Mouse (Mus musculus) thymus, adult 2 months (tissue): ENCODE results near the gene Fxyd5. TPM values are rescaled to one million over a fixed set of nuclear protein-coding genes. Genes with fewer than 3 reads are reported as not detected.

Experiments used
- DNase-seq: peaks from one replicate; pipeline ENCODE4 v3.0.0; 2021
- H3K27ac ChIP-seq: fragments of 200-500 bp; 2 replicates; pipeline ENCODE4 v1.5.1; 2012; ENCODE audit warnings: low read length, control low read depth; ENCODE audit not compliant: control insufficient read depth, insufficient read depth
- H3K27me3 ChIP-seq: fragments of 200-500 bp; 2 replicates; pipeline ENCODE4 v1.6.1; 2012; ENCODE audit warnings: mild to moderate bottlenecking, low read length, moderate library complexity, mixed read lengths; ENCODE audit not compliant: control insufficient read depth, insufficient read depth
- H3K36me3 ChIP-seq: fragments of 200-500 bp; 2 replicates; pipeline ENCODE4 v1.6.1; 2012; ENCODE audit warnings: mild to moderate bottlenecking, low read length, moderate library complexity; ENCODE audit not compliant: control insufficient read depth, insufficient read depth
- H3K4me1 ChIP-seq: fragments of 200-500 bp; replicated peaks from 2 replicates; pipeline ENCODE4 v1.6.1; 2012; ENCODE audit warnings: low read length; ENCODE audit not compliant: control insufficient read depth, insufficient read depth
- H3K4me3 ChIP-seq: fragments of 200-500 bp; 2 replicates; pipeline ENCODE4 v1.5.1; 2012; ENCODE audit warnings: mild to moderate bottlenecking, low read length, control low read depth, moderate library complexity; ENCODE audit not compliant: control insufficient read depth, insufficient read depth
- CTCF ChIP-seq: fragments of 200-500 bp; IDR thresholded peaks from 2 replicates; pipeline ENCODE4 v1.5.1; 2012; ENCODE audit warnings: mild to moderate bottlenecking, control low read depth, low read length, moderate library complexity, borderline replicate concordance; ENCODE audit not compliant: control insufficient read depth, poor library complexity, insufficient read depth; ENCODE audit errors: extremely low read depth
- POLR2A ChIP-seq: fragments of 200-500 bp; IDR thresholded peaks from 2 replicates; pipeline ENCODE4 v1.6.1; 2012; ENCODE audit warnings: mild to moderate bottlenecking, low read length, control low read depth, moderate library complexity; ENCODE audit not compliant: control insufficient read depth, poor library complexity, insufficient read depth; ENCODE audit errors: extremely low read depth
- WGBS: fragments of 180-500 bp; shearing (Covaris S2); methylation state at CpG from one replicate; pipeline ENCODE4 v1.1.7; 2018; 5-methylcytosine and 5-hydroxymethylcytosine counted together
- polyA plus RNA-seq: library from polyadenylated mRNA; depleted of rRNA; stranded (reverse); fragments of >200 nt; gene quantifications from 2 replicates; pipeline ENCODE4 v1.2.3, GENCODE M21; 2012; rRNA removed

Fxyd5 gene
- polyA plus RNA-seq, 1 experiment = 283 TPM

GRCm38 (mm10) chr7:30985357-30985756, 56.9 kb downstream of the Fxyd5 start:
- Histone ChIP-seq H3K36me3 (no peaks in the 10 kb centered on the region), H3K4me1 (no peaks in the 10 kb centered on the region), H3K4me3 (no peak overlapping the region), H3K27ac (no peak overlapping the region), H3K27me3 (no peaks in the 10 kb centered on the region)
- no peak for DNase-seq
- WGBS = 95% methylated on average over 9 of the region's 9 CpGs
- no peak for TF ChIP-seq POLR2A
- no peak for TF ChIP-seq CTCF

Other genes starting within 250 kb of the Fxyd5 start
- 3.2 and 3.5 TPM in 2 replicates for gene Ffar2, start 218.7 kb downstream of the Fxyd5 start, polyA plus RNA-seq
- 0.13 TPM in 1 of 2 replicates, not detected in the other for gene Ffar3, start 186.3 kb downstream of the Fxyd5 start, polyA plus RNA-seq
- gene Ffar1, start 180.9 kb downstream of the Fxyd5 start, polyA plus RNA-seq = 0.50 and 0.60 TPM in 2 replicates
- 8.5 and 8.9 TPM in 2 replicates for gene Cd22, start 162.1 kb downstream of the Fxyd5 start, polyA plus RNA-seq
- gene Mag, start 127.6 kb downstream of the Fxyd5 start, polyA plus RNA-seq = 1.8 and 2.0 TPM in 2 replicates
- 2.2 and 12.5 TPM in 2 replicates for gene Hamp2, start 117.8 kb downstream of the Fxyd5 start, polyA plus RNA-seq
- gene Hamp, start 98.4 kb downstream of the Fxyd5 start, polyA plus RNA-seq = 23.6 and 33.1 TPM in 2 replicates
- 288 and 342 TPM in 2 replicates for gene Usf2, start 85.7 kb downstream of the Fxyd5 start, polyA plus RNA-seq
- gene Lsr, start 69.0 kb downstream of the Fxyd5 start, polyA plus RNA-seq = 27.6 and 34.6 TPM in 2 replicates
- 1.00 and 1.2 TPM in 2 replicates for gene Fam187b, start 68.7 kb downstream of the Fxyd5 start, polyA plus RNA-seq
- 1.4 and 2.2 TPM in 2 replicates for gene Fxyd7, start 9.0 kb upstream of the Fxyd5 start, polyA plus RNA-seq
- gene Fxyd1, start 14.7 kb upstream of the Fxyd5 start, polyA plus RNA-seq = 46.4 and 107 TPM in 2 replicates
- 1.1 and 1.8 TPM in 2 replicates for gene Lgi4, start 16.9 kb upstream of the Fxyd5 start, polyA plus RNA-seq
- 23.5 and 34.7 TPM in 2 replicates for gene Fxyd3, start 34.2 kb upstream of the Fxyd5 start, polyA plus RNA-seq
- gene Hpn, start 72.8 kb upstream of the Fxyd5 start, polyA plus RNA-seq = 7.0 and 8.2 TPM in 2 replicates
- gene Scn1b, start 84.5 kb upstream of the Fxyd5 start, polyA plus RNA-seq = 18.7 and 21.2 TPM in 2 replicates
- 681 and 790 TPM in 2 replicates for gene Gramd1a, start 113.4 kb upstream of the Fxyd5 start, polyA plus RNA-seq
- gene Scgb2b2, start 248.0 kb upstream of the Fxyd5 start, polyA plus RNA-seq = not detected in 2 replicates
- gene Scgb1b2, start 249.3 kb upstream of the Fxyd5 start, polyA plus RNA-seq = not detected in 2 replicates